Mouse (Mus musculus) limb, embryonic 14.5 days (tissue): ENCODE data around the gene Srsf10. TPM values are rescaled to one million over a fixed set of nuclear protein-coding genes. Genes with fewer than 3 reads are reported as not detected.

Experiments used
- ATAC-seq: fragments of 200-750 bp; cut with Nextera tagmentation; 2 replicates; pipeline ENCODE4 v1.8.0; 2017; ENCODE audit warnings: low read depth, moderate number of reproducible peaks, moderate TSS enrichment; ENCODE audit not compliant: low FRiP score
- DNase-seq: peaks from one replicate; pipeline ENCODE4 v3.0.0-alpha.2; 2015; ENCODE audit warnings: low spot score
- H3K27ac ChIP-seq: fragments of 300-500 bp; sonication (generic); replicated peaks from 2 replicates; pipeline ENCODE4 v1.5.1; 2014; ENCODE audit warnings: low read depth, mild to moderate bottlenecking, low read length, moderate library complexity, mixed read lengths
- H3K27me3 ChIP-seq: fragments of 300-500 bp; sonication (generic); 2 replicates; pipeline ENCODE4 v1.6.1; 2014; ENCODE audit warnings: low read length, mixed read lengths; ENCODE audit not compliant: control insufficient read depth, insufficient read depth
- H3K36me3 ChIP-seq: fragments of 300-500 bp; sonication (generic); 2 replicates; pipeline ENCODE4 v1.6.1; 2014; ENCODE audit warnings: mild to moderate bottlenecking, low read length, moderate library complexity, mixed read lengths; ENCODE audit not compliant: control insufficient read depth, insufficient read depth
- H3K4me1 ChIP-seq: fragments of 300-500 bp; sonication (generic); 2 replicates; pipeline ENCODE4 v1.6.1; 2014; ENCODE audit warnings: antibody characterized with exemption, low read length, mixed read lengths; ENCODE audit not compliant: control insufficient read depth, insufficient read depth
- H3K4me2 ChIP-seq: fragments of 300-500 bp; sonication (generic); replicated peaks from 2 replicates; pipeline ENCODE4 v1.6.1; 2014; ENCODE audit warnings: low read depth, mild to moderate bottlenecking, low read length, moderate library complexity; ENCODE audit not compliant: severe bottlenecking
- H3K4me3 ChIP-seq: fragments of 300-500 bp; sonication (generic); replicated peaks from 2 replicates; pipeline ENCODE4 v1.5.1; 2014; ENCODE audit warnings: low read length
- H3K9ac ChIP-seq: fragments of 300-500 bp; sonication (generic); 2 replicates; pipeline ENCODE4 v1.6.1; 2014; ENCODE audit warnings: mild to moderate bottlenecking, low read depth, low read length, moderate library complexity; ENCODE audit not compliant: severe bottlenecking
- H3K9me3 ChIP-seq: fragments of 300-500 bp; sonication (generic); 2 replicates; pipeline ENCODE4 v1.6.1; 2016; ENCODE audit warnings: low read length; ENCODE audit not compliant: control insufficient read depth
- POLR2A ChIP-seq: fragments of 200-500 bp; IDR thresholded peaks from 2 replicates; pipeline ENCODE4 v1.8.0; 2012; ENCODE audit warnings: inconsistent platforms, mild to moderate bottlenecking, moderate library complexity, borderline replicate concordance; ENCODE audit not compliant: insufficient read depth, insufficient read length; ENCODE audit errors: extremely low read depth
- WGBS: fragments of 180-500 bp; shearing (Covaris S2); extraction: QIAGEN DNeasy Blood & Tissue Kit; methylation state at CpG from one replicate; pipeline ENCODE4 v1.1.7; 2014; 5-methylcytosine and 5-hydroxymethylcytosine counted together
- polyA plus RNA-seq, 2 experiments: library from polyadenylated mRNA; depleted of rRNA in 1 of 2; stranded (reverse) in 1 of 2; unstranded in 1 of 2; fragments of >200 nt; fragmentation: Nextera tagmentation in 1 of 2; extraction: Ambion mirVana in 1 of 2; gene quantifications; 2 replicates each; pipeline versions ENCODE4 v1.2.1 to v1.2.3; 2012 to 2014

Srsf10 gene
- polyA plus RNA-seq, 2 experiments = 145 to 258 TPM

- no peak for TF ChIP-seq POLR2A
- 77% methylated on average over 4 of the region's 4 CpGs for WGBS
Observed at GRCm38 (mm10) chr4:135913433-135913832, 57.9 kb downstream of the Srsf10 start.

GRCm38 (mm10) chr4:135918635-135919279 lies 63.2 kb downstream of the Srsf10 start:
- ATAC-seq = no peak
- WGBS = 83% methylated on average over 13 of the region's 13 CpGs

More at GRCm38 (mm10) chr4:135913433-135913832, 57.9 kb downstream of the Srsf10 start:
- DNase-seq = no peak
- Histone ChIP-seq H3K4me1 (peaks cover 7% of the 10 kb centered on the region; the same call in 1 of the 2 replicates), H3K9me3 (no peaks in the 10 kb centered on the region), H3K27me3 (no peaks in the 10 kb centered on the region), H3K9ac (no peak overlapping the region), H3K27ac (no peak overlapping the region), H3K4me3 (no peak overlapping the region), H3K36me3 (no peaks in the 10 kb centered on the region), H3K4me2 (no peak overlapping the region)
- ATAC-seq = no peak

GRCm38 (mm10) chr4:135919280-135919639 lies 63.7 kb downstream of the Srsf10 start:
- 92% methylated on average over 3 of the region's 3 CpGs for WGBS
- TF ChIP-seq POLR2A = no peak
- Histone ChIP-seq H3K27ac (no peak overlapping the region), H3K36me3 (peaks cover 6% of the 10 kb centered on the region; the same call in 1 of the 2 replicates), H3K27me3 (no peaks in the 10 kb centered on the region), H3K4me3 (no peak overlapping the region), H3K4me1 (peaks cover 8% of the 10 kb centered on the region; the same call in 1 of the 2 replicates), H3K4me2 (no peak overlapping the region), H3K9ac (no peak overlapping the region), H3K9me3 (no peaks in the 10 kb centered on the region)
- ATAC-seq (no peak), DNase-seq (no peak)

More at GRCm38 (mm10) chr4:135918635-135919279, 63.2 kb downstream of the Srsf10 start:
- TF ChIP-seq POLR2A = no peak
- Histone ChIP-seq H3K4me3 (no peak overlapping the region), H3K9ac (no peak overlapping the region), H3K4me2 (no peak overlapping the region), H3K27me3 (no peaks in the 10 kb centered on the region), H3K27ac (no peak overlapping the region), H3K9me3 (no peaks in the 10 kb centered on the region), H3K4me1 (peaks cover 8% of the 10 kb centered on the region; the same call in 1 of the 2 replicates), H3K36me3 (peaks cover 5% of the 10 kb centered on the region; the same call in 1 of the 2 replicates)
- DNase-seq = no peak

Other genes starting within 250 kb of the Srsf10 start
- gene Ifnlr1, start 169.5 kb upstream of the Srsf10 start, polyA plus RNA-seq (2012; rRNA removed) = 3.1 and 3.4 TPM in 2 replicates
- 1.1 and 2.0 TPM in 2 replicates for gene Ifnlr1, start 169.5 kb upstream of the Srsf10 start, polyA plus RNA-seq (2014; fragmentation: Nextera tagmentation; extraction: Ambion mirVana)
- 1.2 and 1.6 TPM in 2 replicates for gene Il22ra1, start 127.6 kb upstream of the Srsf10 start, polyA plus RNA-seq (2012; rRNA removed)
- gene Il22ra1, start 127.6 kb upstream of the Srsf10 start, polyA plus RNA-seq (2014; fragmentation: Nextera tagmentation; extraction: Ambion mirVana) = 0.79 and 1.2 TPM in 2 replicates
- 8.1 and 12.7 TPM in 2 replicates for gene Myom3, start 96.0 kb upstream of the Srsf10 start, polyA plus RNA-seq (2012; rRNA removed)
- gene Myom3, start 96.0 kb upstream of the Srsf10 start, polyA plus RNA-seq (2014; fragmentation: Nextera tagmentation; extraction: Ambion mirVana) = 2.5 and 5.0 TPM in 2 replicates
- gene Pnrc2, start 18.1 kb downstream of the Srsf10 start, polyA plus RNA-seq (2012; rRNA removed) = 105 and 106 TPM in 2 replicates
- 165 and 178 TPM in 2 replicates for gene Pnrc2, start 18.1 kb downstream of the Srsf10 start, polyA plus RNA-seq (2014; fragmentation: Nextera tagmentation; extraction: Ambion mirVana)
- gene Cnr2, start 39.6 kb downstream of the Srsf10 start, polyA plus RNA-seq (2012; rRNA removed) = 0.70 TPM in 2 replicates
- 0.57 and 0.94 TPM in 2 replicates for gene Cnr2, start 39.6 kb downstream of the Srsf10 start, polyA plus RNA-seq (2014; fragmentation: Nextera tagmentation; extraction: Ambion mirVana)
- 45.6 and 50.1 TPM in 2 replicates for gene Fuca1, start 65.0 kb downstream of the Srsf10 start, polyA plus RNA-seq (2012; rRNA removed)
- 80.8 and 92.8 TPM in 2 replicates for gene Fuca1, start 65.0 kb downstream of the Srsf10 start, polyA plus RNA-seq (2014; fragmentation: Nextera tagmentation; extraction: Ambion mirVana)
- 60.8 and 69.7 TPM in 2 replicates for gene Hmgcl, start 90.7 kb downstream of the Srsf10 start, polyA plus RNA-seq (2012; rRNA removed)
- 93.4 and 97.6 TPM in 2 replicates for gene Hmgcl, start 90.7 kb downstream of the Srsf10 start, polyA plus RNA-seq (2014; fragmentation: Nextera tagmentation; extraction: Ambion mirVana)
- gene Gale, start 108.0 kb downstream of the Srsf10 start, polyA plus RNA-seq (2012; rRNA removed) = 83.7 and 101 TPM in 2 replicates
- gene Gale, start 108.0 kb downstream of the Srsf10 start, polyA plus RNA-seq (2014; fragmentation: Nextera tagmentation; extraction: Ambion mirVana) = 52.0 and 59.3 TPM in 2 replicates
- gene Lypla2, start 116.9 kb downstream of the Srsf10 start, polyA plus RNA-seq (2012; rRNA removed) = 106 and 133 TPM in 2 replicates
- gene Lypla2, start 116.9 kb downstream of the Srsf10 start, polyA plus RNA-seq (2014; fragmentation: Nextera tagmentation; extraction: Ambion mirVana) = 105 and 117 TPM in 2 replicates
- gene Pithd1, start 131.5 kb downstream of the Srsf10 start, polyA plus RNA-seq (2012; rRNA removed) = 49.1 and 50.2 TPM in 2 replicates
- gene Pithd1, start 131.5 kb downstream of the Srsf10 start, polyA plus RNA-seq (2014; fragmentation: Nextera tagmentation; extraction: Ambion mirVana) = 52.6 and 59.9 TPM in 2 replicates
- 21.6 and 28.1 TPM in 2 replicates for gene Eloa, start 166.0 kb downstream of the Srsf10 start, polyA plus RNA-seq (2012; rRNA removed)
- 50.5 and 50.8 TPM in 2 replicates for gene Eloa, start 166.0 kb downstream of the Srsf10 start, polyA plus RNA-seq (2014; fragmentation: Nextera tagmentation; extraction: Ambion mirVana)
- gene Rpl11, start 197.7 kb downstream of the Srsf10 start, polyA plus RNA-seq (2012; rRNA removed) = 1,058 and 1,343 TPM in 2 replicates
- gene Rpl11, start 197.7 kb downstream of the Srsf10 start, polyA plus RNA-seq (2014; fragmentation: Nextera tagmentation; extraction: Ambion mirVana) = 547 and 591 TPM in 2 replicates